Mouse (Mus musculus): ENCODE results near the gene Krt23. TPM values are rescaled to one million over a fixed set of nuclear protein-coding genes. Genes with fewer than 3 reads are reported as not detected.

Krt23 gene
- polyA plus RNA-seq, 1 experiment = not detected

DNA sequence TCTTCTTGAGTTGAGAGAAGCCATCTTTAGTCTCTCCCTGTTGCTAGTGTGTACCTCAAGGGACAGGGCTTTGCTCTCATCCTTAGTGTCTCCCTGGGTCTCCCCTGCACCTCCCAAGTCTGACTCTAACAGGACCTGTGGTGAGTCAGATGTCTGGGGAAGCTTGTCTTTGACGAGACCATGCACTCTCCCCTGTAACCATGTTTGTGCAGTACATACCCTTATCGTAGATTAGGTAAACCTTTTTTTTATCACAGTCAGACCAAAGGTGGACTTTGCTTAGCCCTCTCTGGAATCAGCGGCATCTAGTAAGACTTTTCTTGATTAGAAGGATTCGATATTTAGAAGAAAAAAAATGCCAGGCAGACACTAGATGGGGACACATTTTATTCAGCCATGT is 38.9 kb downstream of the Krt23 start:
- Histone ChIP-seq H3K36me3 (ENCODE audit: control insufficient read depth, insufficient read depth) (no peaks in the 10 kb centered on the region), H3K79me2 (ENCODE audit: control insufficient read depth, insufficient read depth) (no peaks in the 10 kb centered on the region), H3K27me3 (ENCODE audit: control insufficient read depth, insufficient read depth, insufficient read length) (peaks cover 9% of the 10 kb centered on the region)

DNA sequence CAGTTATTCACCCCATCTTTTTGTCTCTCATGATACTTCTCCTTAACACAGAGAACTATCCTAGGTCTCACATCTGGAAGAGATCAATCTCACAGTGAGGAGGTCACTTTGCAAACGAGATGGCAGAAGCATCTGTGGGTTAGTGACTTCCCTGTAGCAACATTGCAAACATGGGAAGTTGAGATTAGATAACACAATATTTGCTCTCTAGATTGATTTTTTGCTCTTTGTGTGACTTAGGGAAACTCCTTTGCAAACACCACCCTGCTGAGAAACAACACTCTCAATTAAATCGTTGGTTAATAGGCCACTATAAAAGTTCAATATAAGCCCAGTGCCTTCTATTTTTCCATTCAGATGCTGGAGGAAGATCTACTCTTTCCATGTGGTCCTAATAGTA is 44.2 kb downstream of the Krt23 start:
- Histone ChIP-seq H3K27me3 (ENCODE audit: control insufficient read depth, insufficient read depth, insufficient read length) (peaks cover 25% of the 10 kb centered on the region), H3K36me3 (ENCODE audit: control insufficient read depth, insufficient read depth) (no peaks in the 10 kb centered on the region), H3K79me2 (ENCODE audit: control insufficient read depth, insufficient read depth) (no peaks in the 10 kb centered on the region), H3ac (ENCODE audit: control insufficient read depth, insufficient read length, low read depth) (no peak overlapping the region), H3K4me3 (ENCODE audit: insufficient read depth, poor library complexity, severe bottlenecking) (no peak overlapping the region), H3K79me3 (ENCODE audit: low read depth) (no peaks in the 10 kb centered on the region)
- TF ChIP-seq FOSL1 (IDR thresholded peaks at IDR 0.05; ENCODE audit: insufficient read depth, low read length, poor library complexity, severe bottlenecking) (no peak), MYOD1 (IDR thresholded peaks at IDR 0.05; ENCODE audit: control insufficient read depth, insufficient read length, low read depth) (no peak), USF1 (IDR thresholded peaks at IDR 0.05; ENCODE audit: low read depth) (no peak), CEBPB (IDR thresholded peaks at IDR 0.05; ENCODE audit: low read depth) (no peak), MAX (IDR thresholded peaks at IDR 0.05) (no peak), MYOG (IDR thresholded peaks at IDR 0.05; ENCODE audit: control insufficient read depth, extremely low read depth, insufficient read length) (no peak), CTCF (IDR thresholded peaks at IDR 0.05; ENCODE audit: control insufficient read depth, insufficient read depth, insufficient read length) (no peak)

More for the DNA sequence above, 38.9 kb downstream of the Krt23 start:
- H3ac ChIP-seq (ENCODE audit: control insufficient read depth, insufficient read length, low read depth) = no peak overlapping the region
- H3K4me3 ChIP-seq (ENCODE audit: insufficient read depth, poor library complexity, severe bottlenecking) = no peak overlapping the region
- no peaks in the 10 kb centered on the region for H3K79me3 ChIP-seq (ENCODE audit: low read depth)
- TF ChIP-seq MYOG (IDR thresholded peaks at IDR 0.05; ENCODE audit: control insufficient read depth, extremely low read depth, insufficient read length) = no peak
- TF ChIP-seq CEBPB (IDR thresholded peaks at IDR 0.05; ENCODE audit: low read depth) = no peak
- TF ChIP-seq CTCF (IDR thresholded peaks at IDR 0.05; ENCODE audit: control insufficient read depth, insufficient read depth, insufficient read length) = no peak
- no peak for TF ChIP-seq FOSL1 (IDR thresholded peaks at IDR 0.05; ENCODE audit: insufficient read depth, low read length, poor library complexity, severe bottlenecking)

DNA sequence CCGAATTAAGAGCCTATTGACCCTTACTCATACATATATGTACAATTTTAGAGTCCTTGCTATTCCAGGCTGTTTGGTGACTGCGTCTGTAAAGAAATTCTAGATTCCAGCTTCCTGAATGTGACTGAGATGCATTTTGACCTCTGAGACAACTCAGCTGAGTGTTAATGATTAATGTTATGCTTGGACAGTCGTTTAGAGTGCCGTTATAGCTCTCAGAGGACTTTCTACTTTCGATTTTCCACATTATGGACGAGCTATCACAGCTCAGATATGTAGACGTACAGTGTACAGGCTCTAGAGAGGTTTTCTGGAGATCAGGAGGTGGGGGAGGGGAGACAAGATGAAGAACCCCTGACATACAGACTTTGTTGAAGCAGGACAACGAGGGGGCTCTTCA is 51.7 kb downstream of the Krt23 start:
- Histone ChIP-seq H3K79me2 (ENCODE audit: control insufficient read depth, insufficient read depth) (no peaks in the 10 kb centered on the region), H3K4me3 (ENCODE audit: insufficient read depth, poor library complexity, severe bottlenecking) (no peak overlapping the region), H3K79me3 (ENCODE audit: low read depth) (no peaks in the 10 kb centered on the region), H3K36me3 (ENCODE audit: control insufficient read depth, insufficient read depth) (no peaks in the 10 kb centered on the region), H3K27me3 (ENCODE audit: control insufficient read depth, insufficient read depth, insufficient read length) (peaks cover 19% of the 10 kb centered on the region), H3ac (ENCODE audit: control insufficient read depth, insufficient read length, low read depth) (no peak overlapping the region)
- no peak for TF ChIP-seq MYOD1 (IDR thresholded peaks at IDR 0.05; ENCODE audit: control insufficient read depth, insufficient read length, low read depth)
- TF ChIP-seq MYOG (IDR thresholded peaks at IDR 0.05; ENCODE audit: control insufficient read depth, extremely low read depth, insufficient read length) = no peak
- no peak for TF ChIP-seq USF1 (IDR thresholded peaks at IDR 0.05; ENCODE audit: low read depth)
- TF ChIP-seq MAX (IDR thresholded peaks at IDR 0.05) = no peak
- TF ChIP-seq CTCF (IDR thresholded peaks at IDR 0.05; ENCODE audit: control insufficient read depth, insufficient read depth, insufficient read length) = no peak
- no peak for TF ChIP-seq CEBPB (IDR thresholded peaks at IDR 0.05; ENCODE audit: low read depth)
- no peak for TF ChIP-seq FOSL1 (IDR thresholded peaks at IDR 0.05; ENCODE audit: insufficient read depth, low read length, poor library complexity, severe bottlenecking)

DNA sequence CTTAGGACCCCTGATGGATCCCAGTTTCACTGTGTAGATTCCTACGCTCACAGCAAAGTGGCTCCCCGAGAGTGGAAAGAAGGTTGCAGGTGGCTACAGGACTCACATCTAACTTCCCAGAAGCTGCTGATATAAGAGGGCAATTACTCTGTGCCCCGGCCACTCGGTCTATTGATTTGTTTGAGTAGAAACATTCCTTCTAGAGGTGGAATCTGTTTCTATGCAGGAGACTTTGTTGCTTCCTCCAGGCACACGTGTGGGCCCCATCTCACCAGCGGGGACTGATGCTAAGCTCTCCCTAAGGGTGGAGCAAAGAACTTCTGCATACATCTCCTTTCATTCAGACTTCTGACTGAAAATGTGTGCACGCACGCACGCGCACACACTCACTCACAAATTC is 53.5 kb downstream of the Krt23 start:
- no peak overlapping the region for H3K4me3 ChIP-seq (ENCODE audit: insufficient read depth, poor library complexity, severe bottlenecking)
- TF ChIP-seq MAX (IDR thresholded peaks at IDR 0.05) (no peak), FOSL1 (IDR thresholded peaks at IDR 0.05; ENCODE audit: insufficient read depth, low read length, poor library complexity, severe bottlenecking) (no peak), MYOG (IDR thresholded peaks at IDR 0.05; ENCODE audit: control insufficient read depth, extremely low read depth, insufficient read length) (no peak), CTCF (IDR thresholded peaks at IDR 0.05; ENCODE audit: control insufficient read depth, insufficient read depth, insufficient read length) (no peak), USF1 (IDR thresholded peaks at IDR 0.05; ENCODE audit: low read depth) (no peak), CEBPB (IDR thresholded peaks at IDR 0.05; ENCODE audit: low read depth) (no peak), MYOD1 (IDR thresholded peaks at IDR 0.05; ENCODE audit: control insufficient read depth, insufficient read length, low read depth) (no peak)
- peaks cover 23% of the 10 kb centered on the region for H3K27me3 ChIP-seq (ENCODE audit: control insufficient read depth, insufficient read depth, insufficient read length)
- H3ac ChIP-seq (ENCODE audit: control insufficient read depth, insufficient read length, low read depth) = no peak overlapping the region
- no peaks in the 10 kb centered on the region for H3K36me3 ChIP-seq (ENCODE audit: control insufficient read depth, insufficient read depth)
- no peaks in the 10 kb centered on the region for H3K79me3 ChIP-seq (ENCODE audit: low read depth)
- no peaks in the 10 kb centered on the region for H3K79me2 ChIP-seq (ENCODE audit: control insufficient read depth, insufficient read depth)

DNA sequence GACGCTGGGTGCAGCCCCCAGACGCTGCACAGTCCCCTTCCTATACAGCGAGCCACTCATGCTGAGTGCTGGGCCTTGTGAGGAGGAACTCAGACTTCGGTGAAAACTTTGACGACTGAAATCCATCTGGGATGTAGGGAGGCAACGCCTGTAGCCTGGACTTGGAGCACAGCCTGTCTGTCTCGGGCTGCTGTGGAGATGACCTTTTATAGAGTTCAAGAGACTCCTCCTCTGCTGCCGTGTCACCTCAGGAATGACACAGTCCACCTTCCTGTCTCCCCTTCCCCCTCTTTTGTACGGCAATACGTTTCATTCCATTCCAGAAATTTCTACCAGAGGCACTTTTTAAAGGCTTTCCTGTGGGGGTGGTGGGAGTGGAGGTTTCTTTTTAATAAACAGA is 55.0 kb downstream of the Krt23 start, which contains the start of gene Krt20:
Gene Krt20, minus strand, starts transcription at position 179 of the 400 bp plus-strand sequence.
- Histone ChIP-seq H3K79me3 (ENCODE audit: low read depth) (no peaks in the 10 kb centered on the region), H3K4me3 (ENCODE audit: insufficient read depth, poor library complexity, severe bottlenecking) (no peak within 1 kb of the TSS), H3K27me3 (ENCODE audit: control insufficient read depth, insufficient read depth, insufficient read length) (peaks cover 30% of the 10 kb centered on the region), H3K36me3 (ENCODE audit: control insufficient read depth, insufficient read depth) (no peaks in the 10 kb centered on the region), H3ac (ENCODE audit: control insufficient read depth, insufficient read length, low read depth) (no peak within 1 kb of the TSS), H3K79me2 (ENCODE audit: control insufficient read depth, insufficient read depth) (no peaks in the 10 kb centered on the region)
- no peak for TF ChIP-seq CEBPB (IDR thresholded peaks at IDR 0.05; ENCODE audit: low read depth)
- no peak for TF ChIP-seq CTCF (IDR thresholded peaks at IDR 0.05; ENCODE audit: control insufficient read depth, insufficient read depth, insufficient read length)
- TF ChIP-seq USF1 (IDR thresholded peaks at IDR 0.05; ENCODE audit: low read depth) = no peak
- no peak for TF ChIP-seq MYOG (IDR thresholded peaks at IDR 0.05; ENCODE audit: control insufficient read depth, extremely low read depth, insufficient read length)
- TF ChIP-seq MYOD1 (IDR thresholded peaks at IDR 0.05; ENCODE audit: control insufficient read depth, insufficient read length, low read depth) = no peak
- no peak for TF ChIP-seq FOSL1 (IDR thresholded peaks at IDR 0.05; ENCODE audit: insufficient read depth, low read length, poor library complexity, severe bottlenecking)
- TF ChIP-seq MAX (IDR thresholded peaks at IDR 0.05) = no peak

- TF ChIP-seq MYOD1 (IDR thresholded peaks at IDR 0.05; ENCODE audit: control insufficient read depth, insufficient read length, low read depth) = no peak
- TF ChIP-seq MAX (IDR thresholded peaks at IDR 0.05) = no peak
- no peak for TF ChIP-seq CEBPB (IDR thresholded peaks at IDR 0.05; ENCODE audit: low read depth)
- no peak for TF ChIP-seq FOSL1 (IDR thresholded peaks at IDR 0.05; ENCODE audit: insufficient read depth, low read length, poor library complexity, severe bottlenecking)
- no peak for TF ChIP-seq CTCF (IDR thresholded peaks at IDR 0.05; ENCODE audit: control insufficient read depth, insufficient read depth, insufficient read length)
- no peak for TF ChIP-seq MYOG (IDR thresholded peaks at IDR 0.05; ENCODE audit: control insufficient read depth, extremely low read depth, insufficient read length)
- TF ChIP-seq USF1 (IDR thresholded peaks at IDR 0.05; ENCODE audit: low read depth) = no peak
- Histone ChIP-seq H3K4me3 (ENCODE audit: insufficient read depth, poor library complexity, severe bottlenecking) (no peak overlapping the region), H3ac (ENCODE audit: control insufficient read depth, insufficient read length, low read depth) (no peak overlapping the region), H3K79me3 (ENCODE audit: low read depth) (no peaks in the 10 kb centered on the region), H3K36me3 (ENCODE audit: control insufficient read depth, insufficient read depth) (no peaks in the 10 kb centered on the region), H3K27me3 (ENCODE audit: control insufficient read depth, insufficient read depth, insufficient read length) (peaks cover 35% of the 10 kb centered on the region), H3K79me2 (ENCODE audit: control insufficient read depth, insufficient read depth) (no peaks in the 10 kb centered on the region)
Observed at GRCm38 (mm10) chr11:99436625-99437024, 56.3 kb downstream of the Krt23 start.

All from C2C12 (cell line).